Mouse (Mus musculus): Measurements from ENCODE around the gene Snip1. TPM values are rescaled to one million over a fixed set of nuclear protein-coding genes. Genes with fewer than 3 reads are reported as not detected.

Snip1 gene
- total RNA-seq, 4 experiments from 2014 or later = 12.0 to 15.5 (median 13.5) TPM

DNA sequence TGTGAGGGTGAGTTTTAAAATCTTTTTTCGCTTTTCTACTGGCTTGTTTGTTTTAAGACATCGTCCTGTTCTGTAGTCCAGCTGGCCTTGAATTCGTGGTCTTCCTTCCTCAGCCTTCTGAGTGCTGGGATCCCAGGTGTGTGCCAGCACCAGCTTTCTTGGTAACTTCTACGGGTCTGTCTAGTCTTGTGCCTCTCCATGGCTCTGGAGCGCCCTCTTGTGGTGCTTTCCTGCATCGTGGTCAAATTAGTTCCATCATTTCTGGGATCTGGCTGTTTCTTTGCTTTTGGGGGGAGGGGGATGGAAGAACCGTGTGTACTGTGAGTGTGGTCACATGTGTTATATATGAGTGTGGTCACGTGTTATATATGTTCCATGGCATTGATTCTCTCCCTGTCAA, 33.0 kb downstream of the Snip1 start:
- DNase-seq (ENCODE audit: low spot score in 2 of 2) = peak in 1 of 2 experiments; percentile 85

DNA sequence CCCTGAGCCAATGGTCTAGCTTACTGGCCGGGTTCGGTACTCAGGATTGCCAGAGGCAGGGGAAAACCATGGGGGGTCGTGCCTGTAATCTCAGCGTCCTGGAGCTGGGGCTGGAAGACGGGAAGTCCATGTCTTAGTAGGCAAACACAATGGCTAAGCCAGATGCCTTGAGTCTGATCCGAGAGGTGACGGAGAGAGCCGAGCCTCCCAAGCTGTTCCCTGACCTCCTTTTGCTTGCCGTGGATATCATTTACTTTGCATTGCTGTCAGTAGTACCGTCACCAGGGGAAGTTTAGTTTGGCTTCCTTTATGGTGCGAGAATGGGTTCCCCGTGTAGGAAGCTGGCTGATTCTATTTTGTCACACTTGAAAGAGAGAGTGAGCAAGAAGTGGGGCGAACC, 34.9 kb downstream of the Snip1 start:
- DNase-seq (ENCODE audit: low spot score in 2 of 2) = no peak

DNA sequence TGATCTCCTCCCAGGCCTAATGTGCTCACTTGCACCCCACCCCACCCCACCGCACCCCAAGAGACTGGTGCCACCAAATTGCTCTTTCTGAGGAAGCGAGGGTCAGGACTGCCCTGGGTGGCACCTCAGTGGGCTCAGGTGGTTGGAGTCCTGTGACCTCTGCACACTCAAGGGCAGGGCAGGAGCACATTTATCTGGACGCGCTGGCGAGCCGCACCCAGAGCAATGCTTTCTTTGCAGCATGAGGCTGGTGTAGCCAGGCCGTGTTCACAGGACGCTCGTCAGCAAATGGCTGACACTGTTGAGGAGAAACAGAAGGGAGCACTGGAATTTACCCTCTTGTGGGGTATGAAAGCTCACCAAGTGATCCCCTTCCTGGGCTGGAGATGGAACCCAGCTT, 38.9 kb downstream of the Snip1 start:
- DNase-seq (ENCODE audit: low spot score in 2 of 2) = no peak

DNA sequence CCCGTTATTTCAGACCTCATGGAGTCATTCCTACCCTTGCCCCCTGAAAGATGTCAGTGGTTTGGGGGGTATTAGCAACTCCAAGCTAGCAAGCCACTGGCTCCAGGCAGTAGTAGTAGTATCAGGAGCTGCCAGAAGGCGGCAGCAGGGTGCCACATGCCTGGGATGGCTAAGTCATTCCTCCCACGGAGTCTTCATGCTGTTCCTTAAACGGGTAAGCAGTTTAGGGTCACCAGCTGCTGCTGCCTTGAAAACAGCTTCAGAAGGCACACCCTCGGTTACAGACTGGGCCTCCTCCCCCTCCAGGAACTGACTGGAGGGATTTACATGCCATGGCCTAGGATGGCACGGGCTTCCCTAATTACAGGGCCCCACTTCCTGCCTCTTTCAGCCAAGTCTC, 48.2 kb downstream of the Snip1 start:
- peak; percentile 82 to 90 for DNase-seq (ENCODE audit: low spot score in 2 of 2)

DNA sequence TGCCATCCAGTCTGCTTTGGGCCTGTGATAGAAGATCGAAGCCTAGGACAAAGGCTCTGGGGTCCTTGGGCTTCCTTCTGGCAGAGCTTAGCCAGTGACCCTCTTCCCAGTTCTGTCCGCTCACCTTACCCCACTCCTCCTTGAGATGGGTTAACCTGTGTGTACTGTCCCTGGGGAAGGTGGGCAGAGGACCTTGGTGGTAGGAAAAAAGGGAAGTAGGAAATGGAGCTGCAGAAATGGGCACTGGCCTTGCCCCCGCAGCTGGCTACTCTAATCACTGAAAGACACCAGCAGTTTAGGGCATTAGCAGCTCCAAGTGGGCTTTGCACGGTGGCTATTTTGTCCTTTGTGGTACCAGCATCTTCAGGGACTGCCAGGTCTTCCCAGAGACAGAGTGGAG, 48.6 kb downstream of the Snip1 start:
- no peak for DNase-seq (ENCODE audit: low spot score in 2 of 2)

DNA sequence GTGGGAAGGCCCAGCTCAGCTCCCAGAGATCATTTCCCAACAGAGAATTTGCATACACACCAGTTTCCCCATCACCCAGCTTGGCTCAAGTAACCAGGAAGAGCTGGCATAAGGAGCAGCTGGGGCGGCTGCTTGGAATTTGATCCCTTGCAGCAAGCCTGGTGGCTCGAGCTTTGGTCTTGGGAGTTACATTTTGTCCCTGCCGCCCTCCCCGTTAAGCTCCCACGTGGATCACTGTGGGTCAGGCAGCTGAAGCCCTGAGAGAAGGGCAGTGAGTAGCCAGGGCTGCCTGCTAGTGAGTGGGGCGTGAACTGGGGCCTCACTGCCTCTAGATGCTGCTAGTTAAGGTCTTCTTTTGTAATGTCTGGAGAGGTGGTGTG, 49.2 kb downstream of the Snip1 start:
- DNase-seq (ENCODE audit: low spot score in 2 of 2) = no peak

DNA sequence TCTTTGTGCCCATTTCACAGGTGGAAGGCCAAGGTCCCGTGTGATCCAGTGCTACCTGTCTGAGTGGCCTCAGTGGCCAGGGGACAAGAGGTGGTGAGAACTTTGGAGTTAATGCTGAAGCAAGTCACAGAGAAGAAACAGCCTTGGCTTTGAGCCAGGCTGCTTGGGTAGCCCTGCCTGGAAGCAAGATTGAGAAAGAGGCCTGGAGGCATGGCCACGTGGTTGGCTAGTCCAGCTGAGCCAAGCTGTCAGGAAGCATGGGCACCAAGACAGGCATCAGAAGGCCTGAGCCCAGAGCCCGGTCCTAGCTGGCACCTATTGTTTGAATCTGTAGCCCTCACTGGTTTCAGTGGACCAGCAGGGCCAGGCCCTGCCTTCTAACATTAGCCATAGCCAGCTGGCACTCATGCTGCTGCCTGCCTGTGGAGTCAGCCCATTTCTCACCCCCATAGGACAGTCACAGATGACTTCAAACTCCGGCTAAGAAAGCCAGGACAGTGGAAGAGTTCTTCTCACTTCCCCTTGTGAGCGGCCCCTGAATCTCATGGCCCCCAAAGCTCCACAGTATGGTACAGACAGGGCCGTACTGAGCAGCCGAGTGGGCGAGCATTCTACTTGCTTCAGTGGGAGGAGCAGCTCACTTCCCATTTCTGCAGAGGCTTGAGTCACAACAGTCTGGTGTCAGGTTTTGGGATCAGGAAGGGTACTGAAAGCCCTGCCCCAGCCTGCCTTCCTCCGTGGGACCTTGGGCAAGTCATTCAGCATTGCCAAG, 49.8 kb downstream of the Snip1 start:
- DNase-seq (ENCODE audit: low spot score in 2 of 2) = peak; percentile 29 to 81

DNA sequence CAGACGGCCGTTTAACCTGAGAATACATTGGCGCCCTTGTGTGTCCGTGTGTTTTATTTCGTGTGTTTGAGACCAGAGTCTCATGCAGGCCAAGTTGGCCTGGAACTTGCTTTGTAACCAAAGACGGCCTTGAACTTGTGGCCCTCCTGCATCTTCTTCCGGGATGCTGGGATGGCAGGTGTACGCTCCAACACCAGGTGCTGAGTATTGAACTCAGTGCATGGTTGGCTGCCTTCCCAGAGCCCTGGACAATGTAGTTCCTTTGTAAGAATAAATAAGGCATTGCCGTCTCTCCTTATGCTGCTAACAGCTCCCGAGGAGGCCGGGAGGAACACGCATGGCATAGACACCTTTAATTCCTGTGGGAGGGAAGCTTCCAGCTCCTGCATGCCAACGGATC, 50.5 kb downstream of the Snip1 start:
- no peak for DNase-seq (ENCODE audit: low spot score in 2 of 2)

DNA sequence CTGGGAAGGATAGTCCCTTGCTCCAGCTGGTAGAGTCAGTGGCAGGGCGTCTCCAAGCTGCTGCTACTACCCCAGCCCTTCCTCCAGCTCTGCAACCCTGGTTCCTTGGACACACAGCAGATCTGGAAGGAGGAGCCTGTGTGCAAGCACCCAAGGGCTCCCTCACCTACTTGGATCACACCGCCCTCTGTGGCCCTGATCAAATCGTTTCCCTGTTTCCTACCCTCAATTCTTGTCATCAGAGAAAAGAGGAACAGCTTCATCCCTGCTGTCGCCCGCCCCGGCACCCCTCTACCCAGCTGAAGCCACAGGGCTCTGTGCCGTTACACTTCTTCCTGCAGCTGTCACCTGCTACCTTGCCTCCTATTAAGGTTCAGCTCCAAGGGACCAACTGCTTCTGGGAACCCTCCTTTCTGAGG, 51.4 kb downstream of the Snip1 start:
- no peak for DNase-seq (ENCODE audit: low spot score in 2 of 2)

DNA sequence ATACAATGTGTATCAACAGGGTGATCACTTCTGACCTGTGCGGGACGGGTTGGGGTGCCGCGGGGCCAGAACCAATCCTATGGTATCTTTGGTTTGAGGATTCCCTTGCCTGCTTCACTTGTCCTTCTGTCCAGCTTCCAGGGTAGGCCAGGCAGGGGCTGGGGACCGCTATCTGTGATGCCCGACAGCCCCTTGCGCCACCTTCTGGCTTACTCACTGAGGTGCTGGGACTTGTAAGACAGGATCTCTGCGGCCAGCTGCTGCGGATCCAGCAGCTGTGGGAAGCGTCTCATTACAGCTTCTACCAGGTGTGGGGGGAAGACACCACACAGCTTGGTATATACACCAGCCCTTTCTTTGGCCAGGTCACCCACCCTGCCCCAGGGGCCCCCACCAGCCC, 52.6 kb downstream of the Snip1 start:
- DNase-seq (ENCODE audit: low spot score in 2 of 2) = no peak

DNA sequence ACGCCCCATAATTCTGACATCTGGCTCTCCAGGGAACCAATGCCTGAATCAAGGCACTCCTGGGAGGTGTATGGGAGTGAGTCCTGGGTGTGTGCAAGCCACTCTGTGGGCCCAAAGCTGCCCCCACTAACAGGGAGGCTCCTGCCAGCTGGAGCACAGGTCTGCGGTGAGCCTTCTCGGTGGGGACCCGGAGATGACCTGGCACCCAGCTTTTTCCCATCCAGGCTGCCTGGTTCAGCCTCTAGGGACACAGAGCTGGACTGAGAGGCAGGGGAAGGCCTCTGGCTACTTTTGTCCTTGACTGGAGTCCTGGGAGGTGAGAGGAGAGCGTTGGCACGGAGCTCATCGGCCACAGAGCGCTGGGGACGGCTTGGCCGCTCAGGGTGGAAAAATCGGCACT, 53.2 kb downstream of the Snip1 start:
- no peak for DNase-seq (ENCODE audit: low spot score in 2 of 2)

DNA sequence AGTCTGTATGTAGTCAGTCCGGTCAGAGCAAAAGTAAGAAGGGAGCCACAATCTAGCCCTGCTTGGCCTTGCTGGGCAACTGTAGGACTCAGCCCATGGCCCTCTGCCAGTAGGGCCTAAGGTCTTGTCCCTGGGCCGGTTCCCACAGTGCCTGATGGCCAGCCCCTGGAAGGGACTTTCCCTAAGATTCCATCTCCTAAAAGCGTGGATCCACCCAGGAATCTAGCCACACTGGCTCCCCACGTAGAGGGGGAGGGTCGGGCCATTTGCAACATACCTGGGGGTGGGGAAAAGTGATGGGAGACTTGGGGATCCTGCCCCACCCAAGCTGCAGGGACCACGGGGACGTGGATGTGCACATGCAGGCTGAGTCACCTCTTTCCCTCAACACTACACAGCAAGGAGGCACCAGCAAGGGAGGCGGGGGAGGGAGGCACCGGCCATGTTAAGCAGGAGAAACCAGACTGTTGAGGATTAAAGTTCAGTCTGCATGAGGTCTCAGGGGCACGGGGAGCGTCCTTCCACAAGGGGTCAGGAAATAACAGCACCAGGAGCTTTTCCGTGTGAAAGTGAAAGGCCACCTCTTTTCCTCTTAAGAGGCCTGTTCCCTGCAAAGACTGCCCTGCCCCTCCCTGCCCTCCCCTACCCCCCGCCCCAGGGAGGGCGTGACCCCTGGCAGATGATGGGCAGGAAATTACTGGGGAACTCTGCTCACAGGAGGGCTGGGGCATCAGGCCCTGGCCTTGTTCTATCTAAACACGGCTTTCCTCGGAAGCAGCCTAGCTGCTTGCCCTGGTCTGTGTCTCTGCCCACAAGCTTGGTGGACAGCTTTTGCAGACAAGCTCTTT, 56.2 kb downstream of the Snip1 start:
- DNase-seq (ENCODE audit: low spot score in 2 of 2) = no peak

DNA sequence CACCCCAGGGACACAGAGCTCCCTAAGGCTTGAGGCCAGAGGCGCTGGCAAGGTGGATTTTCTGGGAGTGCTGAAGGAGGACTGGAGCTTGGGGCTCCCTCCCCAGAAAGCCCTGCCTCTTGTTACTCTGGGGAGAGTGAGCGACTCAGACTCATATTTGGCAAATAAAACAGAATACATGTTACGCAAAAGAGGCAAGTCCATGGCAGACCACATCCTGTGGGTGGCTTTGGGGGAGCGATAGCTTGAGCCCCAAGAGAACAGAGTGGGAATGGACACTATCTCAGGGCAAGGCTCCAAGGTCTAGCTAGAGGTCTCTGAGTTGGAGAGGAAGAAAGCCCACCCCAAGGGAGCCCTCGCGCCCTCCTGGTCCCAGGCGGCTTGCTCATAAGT, 56.8 kb downstream of the Snip1 start:
- no peak for DNase-seq (ENCODE audit: low spot score in 2 of 2)

Other genes starting within 250 kb of the Snip1 start
- gene Yrdc, start 216.0 kb upstream of the Snip1 start, total RNA-seq (2022) = 10 to 100 TPM; 30.5 to 41.1 (median 38.8) TPM
- gene 1110065P20Rik, start 215.5 kb upstream of the Snip1 start, total RNA-seq (2022) = 10 to 100 TPM; 66.4 to 70.2 (median 67.8) TPM
- 10 to 100 TPM; 53.2 to 61.4 (median 57.1) TPM for gene Maneal, start 204.5 kb upstream of the Snip1 start, total RNA-seq (2022)
- 10 to 100 TPM; 36.6 to 40.5 (median 39.2) TPM for gene Epha10, start 185.8 kb upstream of the Snip1 start, total RNA-seq (2022)
- gene 9930104L06Rik, start 129.6 kb upstream of the Snip1 start, total RNA-seq (2022) = 10 to 100 TPM; 19.6 to 24.4 (median 21.4) TPM
- 1 to 10 TPM; 1.4 to 2.1 (median 1.7) TPM for gene Cdca8, start 127.4 kb upstream of the Snip1 start, total RNA-seq (2022)
- gene Rspo1, start 80.2 kb upstream of the Snip1 start, total RNA-seq (2022) = 10 to 100 TPM; 14.0 to 18.9 (median 15.1) TPM
- gene Gnl2, start 50.1 kb upstream of the Snip1 start, total RNA-seq (2022) = 10 to 100 TPM; 54.2 to 67.7 (median 64.1) TPM
- under 1 TPM; 0.38 to 0.77 (median 0.69) TPM for gene Dnali1, start 969 bp upstream of the Snip1 start, total RNA-seq (2022)
- gene Meaf6, start 18.5 kb downstream of the Snip1 start, total RNA-seq (2022) = 100 to 1,000 TPM; 108 to 125 (median 110) TPM
- gene Zc3h12a, start 61.2 kb downstream of the Snip1 start, total RNA-seq (2022) = 1 to 10 TPM in 3 of 4 experiments, under 1 TPM in 1; 0.57 to 2.9 (median 1.5) TPM

All from left cerebral cortex, adult 8-10 months (tissue).